Mouse (Mus musculus) myocyte (in vitro differentiated cells): ENCODE data around the gene Gm4846.

Source experiments
- POLR2AphosphoS2 ChIP-seq: IDR thresholded peaks from one replicate; pipeline ENCODE4 v1.6.1; 2011; ENCODE audit warnings: low read depth, control low read depth; ENCODE audit not compliant: insufficient read length
- TCF3 ChIP-seq: IDR thresholded peaks from one replicate; pipeline ENCODE4 v1.6.1; 2011; ENCODE audit warnings: low read depth, control low read depth; ENCODE audit not compliant: insufficient read length

DNA sequence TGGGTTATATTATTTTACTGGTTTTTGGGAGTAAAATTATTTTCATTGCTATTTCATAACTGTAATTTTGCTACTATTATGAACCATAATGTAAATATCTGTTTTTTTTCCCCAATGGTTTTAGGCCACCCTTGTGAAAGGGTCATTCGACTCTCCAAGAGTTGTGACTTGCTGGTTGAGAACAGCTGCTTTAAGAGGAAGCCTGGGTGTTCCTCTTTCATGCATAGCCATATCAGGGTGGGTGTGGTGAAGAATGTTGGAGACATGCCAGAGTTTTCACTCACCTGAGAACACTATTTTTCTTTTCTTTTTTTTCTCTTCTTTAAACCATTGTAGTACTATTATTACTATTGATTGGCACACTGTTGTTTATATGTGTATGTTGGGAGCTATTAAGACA is 19.2 kb upstream of the Gm4846 start:
- no peak for TF ChIP-seq POLR2AphosphoS2
- TF ChIP-seq TCF3 = no peak
